Mouse (Mus musculus): Measurements from ENCODE around the gene Mapt. TPM values are rescaled to one million over a fixed set of nuclear protein-coding genes. Genes with fewer than 3 reads are reported as not detected.

Gene Mapt
- polyA plus RNA-seq, 1 experiment from 2014 or later: 9.7 TPM

DNA sequence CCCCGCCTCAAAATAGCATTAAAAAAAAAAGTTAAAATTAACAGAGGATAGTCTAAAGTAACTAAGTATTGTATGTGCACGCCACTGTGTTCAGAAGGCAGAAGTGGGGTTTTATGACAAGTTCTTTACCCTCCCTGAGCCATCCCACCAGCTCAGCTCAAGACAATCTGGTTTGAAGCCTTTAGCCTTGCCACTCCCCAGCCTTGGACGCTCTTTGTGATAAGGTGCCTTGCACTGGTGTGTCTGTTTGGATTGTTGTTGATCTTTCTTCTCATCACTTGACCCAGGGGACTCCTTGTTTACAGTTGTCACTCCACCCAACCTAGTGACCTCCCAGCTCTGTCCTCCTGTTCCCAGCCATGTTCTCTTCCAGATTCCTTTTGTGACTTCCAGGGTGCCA, 86.4 kb downstream of the Mapt start:
- peaks cover 17% of the 10 kb centered on the region for H3K4me1 ChIP-seq
- no peaks in the 10 kb centered on the region; the same call in 1 of the 2 replicates for H3K27me3 ChIP-seq
- WGBS: 85% methylated on average over 3 of the region's 3 CpGs
- H3K36me3 ChIP-seq: no peaks in the 10 kb centered on the region
- H3K4me3 ChIP-seq: no peak overlapping the region
- no peaks in the 10 kb centered on the region for H3K9me3 ChIP-seq
- no peak overlapping the region for H3K4me2 ChIP-seq
- no peak overlapping the region for H3K9ac ChIP-seq
- no peak overlapping the region for H3K27ac ChIP-seq
- ATAC-seq (ENCODE audit: insufficient number of reproducible peaks, insufficient read depth, low FRiP score, low TSS enrichment, low read depth): no peak

DNA sequence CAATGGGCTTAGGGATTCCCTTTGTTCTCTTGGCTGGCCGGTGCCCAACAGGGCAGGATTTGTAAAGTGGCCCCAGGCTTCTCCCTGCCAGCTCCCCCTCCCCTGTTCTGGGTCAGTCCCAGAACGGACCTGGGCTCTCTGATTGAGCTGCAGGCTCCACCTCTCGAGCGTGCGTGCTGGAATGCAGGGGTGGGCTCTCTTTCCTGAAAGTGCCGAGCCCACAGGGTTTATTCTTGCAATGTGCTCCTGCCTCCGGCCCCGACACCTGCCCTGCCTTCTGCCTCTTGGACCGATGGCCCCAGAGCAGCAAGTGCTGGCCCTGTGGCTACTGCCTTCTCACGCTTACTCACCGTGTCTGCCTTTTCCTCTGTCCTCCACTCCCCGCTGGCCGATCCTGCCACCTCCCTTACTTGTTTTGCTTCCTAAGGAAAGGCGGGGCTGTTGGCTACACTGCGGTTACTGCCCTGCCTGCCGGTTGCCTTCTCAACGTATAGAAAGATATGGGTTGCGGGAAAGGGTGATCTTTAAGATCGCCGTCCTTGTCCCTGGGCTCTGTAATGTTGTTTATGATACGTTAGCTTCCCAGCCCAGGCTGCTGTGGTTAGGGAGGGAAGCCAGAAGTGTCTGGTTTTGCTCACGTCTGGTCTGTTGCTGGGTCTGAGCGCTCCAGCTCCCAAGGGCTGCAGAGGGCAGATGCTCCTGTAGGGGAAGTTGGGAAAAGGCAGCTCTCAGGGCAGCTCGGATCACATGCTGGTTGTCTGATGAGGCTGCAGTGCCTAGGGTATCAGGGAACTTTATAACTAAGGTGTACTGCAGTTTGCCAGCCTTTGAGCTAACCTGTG, 88.0 kb downstream of the Mapt start:
- Histone ChIP-seq H3K27me3 (no peaks in the 10 kb centered on the region; the same call in 1 of the 2 replicates), H3K4me2 (peak overlapping the region; percentile 90), H3K36me3 (no peaks in the 10 kb centered on the region), H3K27ac (peak overlapping the region; percentile 66; the same call in 1 of the 2 replicates), H3K4me3 (peak overlapping the region; percentile 53), H3K4me1 (peaks cover 17% of the 10 kb centered on the region), H3K9ac (peak overlapping the region; percentile 73), H3K9me3 (no peaks in the 10 kb centered on the region)
- under 1% methylated on average over 24 of the region's 24 CpGs for WGBS
- peak; percentile 62 for ATAC-seq (ENCODE audit: insufficient number of reproducible peaks, insufficient read depth, low FRiP score, low TSS enrichment, low read depth)

DNA sequence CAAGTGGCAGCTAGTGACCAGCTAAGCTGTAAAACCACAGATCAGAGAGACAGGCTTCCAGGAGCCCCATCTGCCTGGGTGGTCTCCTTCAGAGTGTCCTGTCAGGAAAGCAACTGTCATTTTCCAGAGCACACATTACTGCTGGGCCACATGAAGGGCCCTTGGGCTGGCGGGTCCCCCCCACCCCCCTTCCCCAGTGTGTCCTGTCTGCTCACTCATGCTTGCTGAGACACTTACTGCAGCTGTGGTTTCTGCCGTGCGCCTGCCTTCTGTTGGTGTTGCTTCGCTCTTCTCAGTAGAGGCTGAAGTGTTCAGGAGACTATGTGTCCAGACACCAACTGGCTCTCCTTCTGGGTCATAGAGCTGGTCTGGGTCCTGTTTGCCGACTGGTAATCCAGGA, 89.3 kb downstream of the Mapt start:
- Histone ChIP-seq H3K4me2 (no peak overlapping the region), H3K9me3 (no peaks in the 10 kb centered on the region), H3K4me1 (peaks cover 17% of the 10 kb centered on the region), H3K27me3 (no peaks in the 10 kb centered on the region; the same call in 1 of the 2 replicates), H3K36me3 (no peaks in the 10 kb centered on the region), H3K4me3 (no peak overlapping the region), H3K9ac (no peak overlapping the region), H3K27ac (no peak overlapping the region)
- no peak for ATAC-seq (ENCODE audit: insufficient number of reproducible peaks, insufficient read depth, low FRiP score, low TSS enrichment, low read depth)
- WGBS: 52% methylated on average over 5 of the region's 5 CpGs

DNA sequence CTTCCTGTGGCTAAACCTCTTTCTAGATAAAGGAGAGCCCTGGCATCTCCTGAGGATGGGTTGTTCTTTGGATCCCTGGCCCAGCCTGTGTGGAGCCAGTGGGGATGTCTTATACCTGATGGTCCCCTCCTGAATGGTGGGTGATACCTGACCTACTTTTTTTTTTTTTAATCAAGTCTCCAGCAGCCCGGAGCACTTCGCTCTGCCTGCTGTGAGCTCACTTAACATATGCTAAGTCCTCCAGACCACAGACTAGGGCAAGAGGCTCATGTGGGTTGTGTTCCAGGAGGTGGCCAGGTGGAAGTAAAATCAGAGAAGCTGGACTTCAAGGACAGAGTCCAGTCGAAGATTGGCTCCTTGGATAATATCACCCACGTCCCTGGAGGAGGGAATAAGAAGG, 91.0 kb downstream of the Mapt start:
- Histone ChIP-seq H3K4me2 (no peak overlapping the region), H3K4me3 (no peak overlapping the region), H3K27ac (no peak overlapping the region), H3K27me3 (no peaks in the 10 kb centered on the region; the same call in 1 of the 2 replicates), H3K4me1 (peaks cover 17% of the 10 kb centered on the region), H3K9me3 (no peaks in the 10 kb centered on the region), H3K9ac (no peak overlapping the region), H3K36me3 (no peaks in the 10 kb centered on the region)
- ATAC-seq (ENCODE audit: insufficient number of reproducible peaks, insufficient read depth, low FRiP score, low TSS enrichment, low read depth): no peak
- 33% methylated on average over 4 of the region's 4 CpGs for WGBS

DNA sequence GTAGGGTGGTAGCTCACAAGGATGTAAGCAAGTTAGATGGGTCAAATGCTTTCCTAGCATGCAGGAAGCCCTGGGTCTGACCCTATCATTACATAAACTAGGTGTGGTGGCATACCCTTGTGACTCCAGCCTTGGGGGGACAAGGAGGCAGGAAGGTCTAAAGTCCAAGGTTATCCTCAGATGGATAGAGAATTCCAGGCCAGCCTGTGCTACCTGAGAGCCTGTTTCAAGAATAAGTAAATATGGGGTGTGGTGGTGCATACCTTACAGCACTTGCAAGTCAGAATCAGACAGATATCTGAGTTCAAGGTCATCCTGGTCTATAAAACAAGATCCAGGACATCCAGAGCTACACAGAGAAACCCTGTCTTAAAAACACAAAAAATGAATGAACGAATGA, 96.3 kb downstream of the Mapt start:
- H3K36me3 ChIP-seq: peaks cover 17% of the 10 kb centered on the region
- no peaks in the 10 kb centered on the region for H3K9me3 ChIP-seq
- WGBS: 98% methylated on average over 1 of the region's 1 CpGs
- no peaks in the 10 kb centered on the region for H3K27me3 ChIP-seq
- no peaks in the 10 kb centered on the region for H3K4me1 ChIP-seq
- H3K4me3 ChIP-seq: no peak overlapping the region
- no peak overlapping the region for H3K9ac ChIP-seq
- no peak for ATAC-seq (ENCODE audit: insufficient number of reproducible peaks, insufficient read depth, low FRiP score, low TSS enrichment, low read depth)
- H3K27ac ChIP-seq: no peak overlapping the region
- H3K4me2 ChIP-seq: no peak overlapping the region

DNA sequence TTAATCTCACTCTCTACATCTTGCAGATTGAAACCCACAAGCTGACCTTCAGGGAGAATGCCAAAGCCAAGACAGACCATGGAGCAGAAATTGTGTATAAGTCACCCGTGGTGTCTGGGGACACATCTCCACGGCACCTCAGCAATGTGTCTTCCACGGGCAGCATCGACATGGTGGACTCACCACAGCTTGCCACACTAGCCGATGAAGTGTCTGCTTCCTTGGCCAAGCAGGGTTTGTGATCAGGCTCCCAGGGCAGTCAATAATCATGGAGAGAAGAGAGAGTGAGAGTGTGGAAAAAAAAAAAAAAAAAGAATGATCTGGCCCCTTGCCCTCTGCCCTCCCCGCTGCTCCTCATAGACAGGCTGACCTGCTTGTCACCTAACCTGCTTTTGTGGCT, 96.8 kb downstream of the Mapt start:
- Histone ChIP-seq H3K9me3 (no peaks in the 10 kb centered on the region), H3K4me2 (no peak overlapping the region), H3K4me1 (no peaks in the 10 kb centered on the region), H3K27me3 (no peaks in the 10 kb centered on the region), H3K27ac (no peak overlapping the region), H3K4me3 (no peak overlapping the region), H3K9ac (no peak overlapping the region), H3K36me3 (peaks cover 22% of the 10 kb centered on the region)
- ATAC-seq (ENCODE audit: insufficient number of reproducible peaks, insufficient read depth, low FRiP score, low TSS enrichment, low read depth): no peak
- 89% methylated on average over 6 of the region's 6 CpGs for WGBS

DNA sequence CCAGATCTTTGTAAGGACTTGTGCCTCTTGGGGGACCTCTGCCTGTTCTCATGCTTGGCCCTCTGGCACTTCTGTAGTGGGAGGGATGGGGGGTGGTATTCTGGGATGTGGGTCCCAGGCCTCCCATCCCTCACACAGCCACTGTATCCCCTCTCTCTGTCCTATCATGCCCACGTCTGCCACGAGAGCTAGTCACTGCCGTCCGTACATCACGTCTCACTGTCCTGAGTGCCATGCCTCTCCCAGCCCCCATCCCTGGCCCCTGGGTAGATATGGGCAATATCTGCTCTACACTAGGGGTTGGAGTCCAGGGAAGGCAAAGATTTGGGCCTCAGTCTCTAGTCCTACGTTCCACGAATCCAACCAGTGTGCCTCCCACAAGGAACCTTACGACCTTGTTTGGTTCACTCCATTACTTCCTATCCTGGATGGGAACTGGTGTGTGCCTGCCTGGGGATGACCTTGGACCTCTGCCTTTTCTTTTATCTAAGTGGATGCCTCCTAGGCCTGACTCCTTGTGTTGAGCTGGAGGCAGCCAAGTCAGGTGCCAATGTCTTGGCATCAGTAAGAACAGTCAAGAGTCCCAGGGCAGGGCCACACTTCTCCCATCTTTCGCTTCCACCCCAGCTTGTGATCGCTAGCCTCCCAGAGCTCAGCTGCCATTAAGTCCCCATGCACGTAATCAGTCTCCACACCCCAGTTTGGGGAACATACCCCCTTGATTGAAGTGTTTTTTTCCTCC, 98.2 kb downstream of the Mapt start:
- Histone ChIP-seq H3K27ac (no peak overlapping the region), H3K4me3 (no peak overlapping the region), H3K27me3 (no peaks in the 10 kb centered on the region), H3K4me2 (no peak overlapping the region), H3K9me3 (no peaks in the 10 kb centered on the region), H3K4me1 (no peaks in the 10 kb centered on the region), H3K36me3 (peaks cover 32% of the 10 kb centered on the region), H3K9ac (no peak overlapping the region)
- 84% methylated on average over 11 of the region's 11 CpGs for WGBS
- ATAC-seq (ENCODE audit: insufficient number of reproducible peaks, insufficient read depth, low FRiP score, low TSS enrichment, low read depth): no peak

DNA sequence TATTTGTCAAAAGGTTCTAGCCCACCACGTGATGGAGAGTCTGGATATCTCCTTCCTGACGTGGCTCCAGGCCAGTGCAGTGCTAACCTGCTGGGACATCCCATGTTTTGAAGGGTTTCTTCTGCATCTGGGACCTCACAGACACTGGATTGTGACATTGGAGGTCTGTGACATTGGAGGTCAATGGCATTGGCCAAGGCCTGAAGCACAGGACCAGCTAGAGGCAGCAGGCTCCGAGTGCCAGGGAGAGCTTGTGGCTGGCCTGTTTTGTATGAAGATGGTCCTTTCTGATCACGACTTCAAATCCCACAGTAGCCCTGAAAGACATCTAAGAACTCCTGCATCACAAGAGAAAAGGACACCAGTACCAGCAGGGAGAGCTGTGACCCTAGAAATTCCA, 99.0 kb downstream of the Mapt start:
- 88% methylated on average over 4 of the region's 4 CpGs for WGBS
- Histone ChIP-seq H3K27me3 (no peaks in the 10 kb centered on the region), H3K4me3 (no peak overlapping the region), H3K4me1 (no peaks in the 10 kb centered on the region), H3K9ac (no peak overlapping the region), H3K36me3 (peaks cover 40% of the 10 kb centered on the region), H3K4me2 (no peak overlapping the region), H3K9me3 (no peaks in the 10 kb centered on the region), H3K27ac (no peak overlapping the region)
- no peak for ATAC-seq (ENCODE audit: insufficient number of reproducible peaks, insufficient read depth, low FRiP score, low TSS enrichment, low read depth)

DNA sequence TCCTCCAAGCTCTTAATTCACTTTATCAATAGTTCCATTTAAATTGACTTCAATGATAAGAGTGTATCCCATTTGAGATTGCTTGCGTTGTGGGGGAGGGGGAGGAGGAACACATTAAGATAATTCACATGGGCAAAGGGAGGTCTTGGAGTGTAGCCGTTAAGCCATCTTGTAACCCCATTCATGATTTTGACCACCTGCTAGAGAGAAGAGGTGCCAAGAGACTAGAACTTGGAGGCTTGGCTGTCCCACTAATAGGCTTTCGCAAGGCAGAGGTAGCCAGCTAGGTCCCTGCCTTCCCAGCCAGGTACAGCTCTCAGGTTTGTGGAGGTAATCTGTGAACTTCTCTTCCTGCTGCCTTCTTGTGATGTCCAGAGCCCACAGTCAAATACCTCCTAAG, 100.0 kb downstream of the Mapt start:
- Histone ChIP-seq H3K27ac (no peak overlapping the region), H3K27me3 (no peaks in the 10 kb centered on the region), H3K36me3 (peaks cover 51% of the 10 kb centered on the region), H3K4me2 (no peak overlapping the region), H3K9me3 (no peaks in the 10 kb centered on the region), H3K9ac (no peak overlapping the region), H3K4me3 (no peak overlapping the region), H3K4me1 (no peaks in the 10 kb centered on the region)
- ATAC-seq (ENCODE audit: insufficient number of reproducible peaks, insufficient read depth, low FRiP score, low TSS enrichment, low read depth): no peak
- WGBS: 83% methylated on average over 3 of the region's 3 CpGs

DNA sequence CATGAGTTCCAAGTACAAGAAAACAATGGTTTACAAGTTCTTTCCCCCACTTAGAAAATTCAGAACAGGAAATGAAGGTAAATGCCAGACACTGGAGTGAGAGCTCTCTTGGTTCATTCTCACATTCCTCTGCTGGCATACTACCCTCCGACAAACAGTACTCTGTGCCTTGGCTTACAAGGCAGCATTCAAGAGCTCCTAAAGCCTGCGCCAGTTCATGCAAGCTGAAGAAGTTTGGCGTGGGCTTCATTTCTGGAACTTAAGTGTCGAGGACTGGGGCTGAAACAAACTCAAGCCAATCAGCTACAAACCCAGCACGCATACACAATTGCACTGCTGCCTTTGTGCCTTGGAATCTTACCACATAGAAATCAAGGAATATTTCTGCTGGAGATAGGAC, 100.9 kb downstream of the Mapt start:
- Histone ChIP-seq H3K36me3 (peaks cover 57% of the 10 kb centered on the region), H3K4me1 (no peaks in the 10 kb centered on the region), H3K27ac (no peak overlapping the region), H3K9me3 (no peaks in the 10 kb centered on the region), H3K4me3 (no peak overlapping the region), H3K9ac (no peak overlapping the region), H3K4me2 (no peak overlapping the region), H3K27me3 (no peaks in the 10 kb centered on the region)
- WGBS: 92% methylated on average over 5 of the region's 5 CpGs
- no peak for ATAC-seq (ENCODE audit: insufficient number of reproducible peaks, insufficient read depth, low FRiP score, low TSS enrichment, low read depth)

DNA sequence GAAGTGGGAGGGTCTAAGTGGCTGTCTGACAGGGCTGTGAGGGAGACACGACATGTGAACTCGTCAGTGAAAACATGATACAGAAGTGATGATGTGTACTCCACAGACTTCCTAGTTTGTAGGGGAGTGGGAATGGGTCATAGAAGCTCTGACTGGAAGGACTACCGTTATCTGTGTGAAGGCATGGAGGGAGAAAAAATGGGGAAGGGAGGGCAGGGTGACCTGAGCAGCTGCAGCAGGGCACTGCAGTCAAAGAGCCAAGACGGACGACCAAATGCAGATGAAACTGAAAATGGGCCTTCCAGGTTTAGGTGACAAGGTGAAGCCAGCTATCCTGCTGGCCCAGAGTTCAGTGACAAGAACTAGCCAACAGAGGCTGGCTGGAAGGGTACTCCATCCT, 102.9 kb downstream of the Mapt start:
- H3K9ac ChIP-seq: no peak overlapping the region
- WGBS: 81% methylated on average over 5 of the region's 5 CpGs
- no peaks in the 10 kb centered on the region for H3K9me3 ChIP-seq

DNA sequence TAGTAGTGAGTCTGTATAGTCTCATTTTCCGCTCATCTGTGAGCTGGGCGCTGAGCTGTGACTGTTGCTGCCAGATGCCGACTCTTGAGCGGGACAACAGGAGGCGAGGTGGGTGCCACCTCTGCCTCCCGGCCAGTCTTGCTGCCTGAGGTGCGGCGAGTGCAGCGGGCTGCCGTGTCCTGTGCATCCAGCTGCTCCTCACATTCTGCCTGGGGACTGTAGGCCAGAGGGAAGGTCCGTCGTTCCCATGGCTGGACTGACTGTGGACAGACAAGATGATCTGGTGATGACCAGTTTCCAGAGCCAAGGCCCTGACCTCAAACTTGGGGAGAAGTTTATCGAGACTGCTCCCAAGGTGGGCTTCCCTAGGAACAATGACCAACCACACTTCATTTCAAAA, 103.8 kb downstream of the Mapt start:
- Histone ChIP-seq H3K4me3 (no peak overlapping the region), H3K27ac (no peak overlapping the region), H3K36me3 (peaks cover 84% of the 10 kb centered on the region), H3K9ac (no peak overlapping the region), H3K9me3 (no peaks in the 10 kb centered on the region), H3K4me2 (no peak overlapping the region), H3K27me3 (no peaks in the 10 kb centered on the region), H3K4me1 (no peaks in the 10 kb centered on the region)
- 90% methylated on average over 13 of the region's 13 CpGs for WGBS
- 0 out of 2 replicates have a peak, but pooled peaks have one; percentile 49 for ATAC-seq (ENCODE audit: insufficient number of reproducible peaks, insufficient read depth, low FRiP score, low TSS enrichment, low read depth)

More for the DNA sequence above, 102.9 kb downstream of the Mapt start:
- Histone ChIP-seq H3K27ac (no peak overlapping the region), H3K36me3 (peaks cover 77% of the 10 kb centered on the region), H3K27me3 (no peaks in the 10 kb centered on the region), H3K4me3 (no peak overlapping the region), H3K4me2 (no peak overlapping the region), H3K4me1 (no peaks in the 10 kb centered on the region)
- ATAC-seq (ENCODE audit: insufficient number of reproducible peaks, insufficient read depth, low FRiP score, low TSS enrichment, low read depth): no peak

Measured in embryonic facial prominence, embryonic 13.5 days (tissue).